Mouse (Mus musculus) liver, adult 2 months (tissue): Measurements from ENCODE around the gene Rab8a.

Experiments
- CTCF ChIP-seq: fragments of 200-500 bp; IDR thresholded peaks from 2 replicates; pipeline ENCODE4 v1.5.1; 2011; ENCODE audit warnings: low read depth, low read length, control low read depth
- POLR2A ChIP-seq: fragments of 200-500 bp; IDR thresholded peaks from 2 replicates; pipeline ENCODE4 v1.6.1; 2011; ENCODE audit warnings: low read length, control low read depth; ENCODE audit not compliant: insufficient read depth; ENCODE audit errors: extremely low read depth

GRCm38 (mm10) chr8:72210710-72211109, 49.7 kb downstream of the Rab8a start:
- no peak for TF ChIP-seq CTCF
- TF ChIP-seq POLR2A = no peak
